Mouse (Mus musculus): Measurements from ENCODE around the gene Gm3233.
"Not testable (repeated sequence)": the region's sequence is repeated elsewhere in the genome, so short reads cannot be mapped to it uniquely, and the experiment has no call there.

Gm3233 gene

GRCm38 (mm10) chr10:77728280-77728679 is 31.2 kb downstream of the Gm3233 start:
- DNase-seq (ENCODE audit: low spot score in 2 of 2) = no peak

- DNase-seq (ENCODE audit: low spot score in 2 of 2) = no peak
These were observed 33.3 kb downstream of the Gm3233 start, which contains the start of gene Gm10100 for GRCm38 (mm10) chr10:77726186-77726585. Gene Gm10100 (plus strand): TSS chr10:77726486.

GRCm38 (mm10) chr10:77724855-77725254 is 34.6 kb downstream of the Gm3233 start:
- DNase-seq (ENCODE audit: low spot score in 2 of 2) = no peak

GRCm38 (mm10) chr10:77720299-77720698 is 39.2 kb downstream of the Gm3233 start, which contains the start of gene Krtap12-1:
Gene Krtap12-1 (plus strand): TSS chr10:77720599.
- not testable (repeated sequence) for DNase-seq (ENCODE audit: low spot score in 2 of 2)

- no peak for DNase-seq (ENCODE audit: low spot score in 2 of 2)
These were observed 44.0 kb downstream of the Gm3233 start, which contains the start of gene Gm10142 for GRCm38 (mm10) chr10:77715507-77715906. Gene Gm10142 (plus strand): TSS chr10:77715807.

GRCm38 (mm10) chr10:77713734-77714133 is 45.7 kb downstream of the Gm3233 start:
- peak in 1 of 2 experiments; percentile 1 for DNase-seq (ENCODE audit: low spot score in 2 of 2)

- DNase-seq (ENCODE audit: low spot score in 2 of 2) = not testable (repeated sequence)
These were observed 48.3 kb downstream of the Gm3233 start, which contains the start of gene Gm10024 for GRCm38 (mm10) chr10:77711157-77711556. Gene Gm10024 (plus strand): TSS chr10:77711457.

- DNase-seq (ENCODE audit: low spot score in 2 of 2) = no peak
These were observed 49.7 kb downstream of the Gm3233 start for GRCm38 (mm10) chr10:77709831-77710230.

All from heart, adult 9 months (tissue).